Mouse (Mus musculus): ENCODE results near the gene Slc46a2. TPM values are rescaled to one million over a fixed set of nuclear protein-coding genes. Genes with fewer than 3 reads are reported as not detected.

Slc46a2 gene
- polyA plus RNA-seq (2012; ENCODE audit: insufficient read depth, insufficient read length, missing spikeins): not detected in 2 replicates

DNA sequence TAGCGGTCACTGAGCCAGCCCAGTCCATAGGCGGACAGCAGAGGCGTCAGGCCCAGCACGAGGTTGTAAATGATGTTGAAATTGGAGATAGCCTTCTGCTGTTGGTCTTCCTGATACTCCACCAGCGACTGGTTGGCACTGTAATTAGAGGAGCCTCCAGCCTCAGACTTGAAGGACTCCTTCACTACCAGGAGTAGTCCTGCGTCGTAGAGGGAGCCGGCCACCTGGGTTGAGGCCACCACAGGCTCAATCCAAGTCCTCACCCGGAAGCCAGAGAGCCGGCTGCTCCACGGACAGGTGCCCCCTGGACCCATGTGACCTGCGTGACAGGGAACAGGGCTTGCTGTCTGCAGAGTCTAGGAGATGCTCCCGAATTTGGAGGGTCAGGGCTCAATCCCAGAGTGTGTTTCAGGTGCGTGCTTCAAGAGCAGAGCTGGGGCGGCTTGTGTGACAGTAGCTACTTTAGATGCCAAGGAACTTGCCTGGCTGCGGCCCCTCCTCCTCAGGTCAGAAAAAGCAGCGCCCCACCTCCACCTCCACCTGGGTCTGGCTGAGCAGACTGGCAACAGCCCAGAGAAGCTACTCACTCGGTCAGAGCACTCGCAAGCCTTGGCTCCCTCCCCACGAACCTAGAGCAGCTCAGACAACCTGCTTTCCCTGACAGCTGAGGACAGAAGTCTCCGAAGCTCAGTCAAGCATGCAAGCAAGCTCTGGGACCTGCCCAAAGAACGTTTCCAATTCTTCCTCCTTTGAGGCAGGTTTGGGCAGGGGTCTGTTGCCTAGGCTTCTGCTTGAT is at the start of gene Slc46a2:
Gene Slc46a2, minus strand, starts transcription at position 449 of the 796 bp plus-strand sequence.
- H3K4me1 ChIP-seq (ENCODE audit: control insufficient read depth, insufficient read depth, insufficient read length, low read length): no peaks in the 10 kb centered on the region
- H3K27ac ChIP-seq (replicated peaks; ENCODE audit: low read depth, low read length): no peak within 1 kb of the TSS
- no peak within 1 kb of the TSS for H3K4me3 ChIP-seq (ENCODE audit: insufficient read depth, low read depth, low read length)

DNA sequence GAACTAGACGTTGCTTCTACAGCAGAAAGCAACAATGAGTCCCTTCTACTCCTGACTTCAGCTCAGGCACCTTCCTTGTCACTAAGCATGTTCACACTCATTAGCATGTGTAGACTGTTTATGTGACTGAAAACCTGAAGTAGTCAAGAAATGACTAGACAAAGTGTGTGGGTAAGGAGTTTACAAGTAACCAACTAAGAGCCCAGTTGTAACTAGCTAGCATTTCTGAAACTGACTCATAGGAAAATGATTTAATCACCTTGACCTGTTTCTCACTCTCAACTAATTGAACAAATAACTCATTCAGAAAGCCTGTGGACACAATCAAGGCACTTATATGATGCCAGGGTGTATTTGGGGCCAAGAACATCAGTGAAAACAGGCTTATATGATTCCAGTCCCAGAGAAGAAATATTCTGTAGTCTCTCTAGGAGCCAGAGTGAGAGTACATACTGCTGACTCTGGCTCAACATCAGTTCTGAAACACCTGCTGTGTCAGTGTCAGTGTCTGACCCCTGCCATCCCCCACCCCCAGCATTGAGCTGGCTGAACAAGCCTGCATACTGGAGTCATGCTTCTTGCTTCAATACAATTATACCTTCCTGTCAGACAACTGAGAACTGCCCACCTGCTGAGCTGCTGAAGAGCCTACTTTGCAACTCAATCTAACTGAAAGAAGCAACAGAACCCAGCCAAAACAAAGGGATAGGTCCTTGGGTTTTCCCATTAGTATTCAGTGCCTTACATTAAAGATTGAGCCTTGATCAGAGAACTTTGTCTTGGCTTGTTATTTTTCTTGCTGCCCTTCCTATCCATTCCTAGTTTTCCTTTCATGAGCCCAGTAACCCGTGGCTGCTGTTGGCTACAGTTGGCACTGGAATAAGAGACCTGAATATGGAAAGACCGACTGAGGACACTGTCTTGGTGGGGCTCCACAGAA is 48.8 kb upstream of the Slc46a2 start, which contains the start of gene Mup6:
Gene Mup6, plus strand, starts transcription at position 890 of the 940 bp plus-strand sequence.
- no peaks in the 10 kb centered on the region for H3K4me1 ChIP-seq (ENCODE audit: control insufficient read depth, insufficient read depth, insufficient read length, low read length)
- no peak within 1 kb of the TSS for H3K4me3 ChIP-seq (ENCODE audit: insufficient read depth, low read depth, low read length)
- H3K27ac ChIP-seq (replicated peaks; ENCODE audit: low read depth, low read length): no peak within 1 kb of the TSS

DNA sequence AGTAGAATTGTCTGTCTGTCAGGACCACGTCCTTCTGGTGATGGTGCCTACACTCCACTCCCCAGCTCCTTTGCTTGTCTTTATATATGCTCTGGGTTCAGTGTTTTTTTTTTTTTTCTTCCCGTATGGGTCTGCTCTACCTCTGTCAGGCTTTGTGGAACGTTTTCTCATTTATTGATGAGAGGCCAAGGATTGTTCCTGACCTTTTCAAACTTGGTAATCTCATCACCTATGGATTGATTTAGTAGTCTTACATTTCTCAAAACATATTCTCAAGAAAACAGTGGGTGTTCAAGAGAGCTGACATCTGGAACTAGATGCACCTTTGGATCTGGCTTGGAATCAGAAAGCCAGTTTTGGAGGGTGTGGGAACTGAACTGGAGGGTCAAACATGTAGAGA is 45.8 kb upstream of the Slc46a2 start, which contains the start of gene Mup4:
Gene Mup4, minus strand, starts transcription at position 101 of the 400 bp plus-strand sequence.
- H3K27ac ChIP-seq (replicated peaks; ENCODE audit: low read depth, low read length): no peak within 1 kb of the TSS
- no peaks in the 10 kb centered on the region for H3K4me1 ChIP-seq (ENCODE audit: control insufficient read depth, insufficient read depth, insufficient read length, low read length)
- no peak within 1 kb of the TSS for H3K4me3 ChIP-seq (ENCODE audit: insufficient read depth, low read depth, low read length)

DNA sequence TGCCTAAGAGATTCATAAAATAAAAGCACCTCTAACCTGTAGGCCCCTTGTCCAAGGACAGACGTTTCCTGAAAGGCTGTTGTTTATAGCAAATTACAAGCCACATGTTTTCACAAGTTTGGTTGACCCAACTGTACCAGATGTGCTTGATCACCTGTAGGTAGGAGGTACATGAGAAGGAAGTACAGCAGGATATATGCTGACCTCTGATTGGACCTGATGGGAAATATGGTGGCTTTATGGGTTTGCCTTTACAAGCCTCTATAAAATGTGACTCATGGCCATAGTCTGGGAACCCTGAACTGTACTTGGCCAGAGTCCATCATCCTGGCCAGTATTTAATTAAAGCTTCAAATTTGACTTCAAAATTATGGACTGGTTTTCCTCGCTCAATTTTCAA is 22.7 kb upstream of the Slc46a2 start:
- H3K4me3 ChIP-seq (ENCODE audit: insufficient read depth, low read depth, low read length): no peak overlapping the region
- no peaks in the 10 kb centered on the region for H3K4me1 ChIP-seq (ENCODE audit: control insufficient read depth, insufficient read depth, insufficient read length, low read length)
- H3K27ac ChIP-seq (replicated peaks; ENCODE audit: low read depth, low read length): no peak overlapping the region

DNA sequence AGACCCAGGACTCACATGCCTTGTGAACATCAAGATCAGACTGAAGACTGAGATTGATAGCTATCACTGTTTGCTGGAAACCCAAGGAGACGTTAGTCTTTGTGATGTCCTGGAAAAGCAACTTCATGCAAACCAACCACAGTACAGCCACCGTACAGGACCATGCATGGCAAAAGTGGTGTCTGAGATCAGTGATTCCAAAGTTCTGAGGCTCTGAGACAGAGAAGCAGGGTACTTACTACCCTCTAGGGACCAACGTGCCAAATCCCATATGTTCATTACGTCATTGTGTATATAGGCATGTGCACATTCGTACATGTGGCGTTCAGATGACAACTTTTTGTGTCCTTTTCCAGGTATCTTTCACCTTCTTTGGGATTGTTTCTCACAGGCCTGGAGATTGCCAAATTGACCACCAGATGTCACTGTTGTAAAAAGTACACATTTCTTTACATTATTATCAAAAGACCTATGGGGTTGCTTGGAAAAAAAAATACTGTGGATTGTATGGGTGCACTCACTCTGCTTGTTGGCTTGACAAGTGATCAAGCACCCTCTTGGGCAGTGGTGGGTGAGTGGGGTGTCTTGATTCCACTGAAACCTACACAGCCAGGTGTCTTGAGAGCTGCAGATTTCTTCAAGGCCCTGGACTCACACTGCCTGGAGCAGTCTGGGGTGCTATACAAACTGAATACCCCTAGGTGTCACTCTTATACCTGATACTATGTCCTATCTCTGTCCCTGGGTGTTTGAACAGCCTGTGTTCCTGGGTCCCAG is 17.8 kb upstream of the Slc46a2 start:
- no peaks in the 10 kb centered on the region for H3K4me1 ChIP-seq (ENCODE audit: control insufficient read depth, insufficient read depth, insufficient read length, low read length)
- H3K4me3 ChIP-seq (ENCODE audit: insufficient read depth, low read depth, low read length): no peak overlapping the region
- no peak overlapping the region for H3K27ac ChIP-seq (replicated peaks; ENCODE audit: low read depth, low read length)

DNA sequence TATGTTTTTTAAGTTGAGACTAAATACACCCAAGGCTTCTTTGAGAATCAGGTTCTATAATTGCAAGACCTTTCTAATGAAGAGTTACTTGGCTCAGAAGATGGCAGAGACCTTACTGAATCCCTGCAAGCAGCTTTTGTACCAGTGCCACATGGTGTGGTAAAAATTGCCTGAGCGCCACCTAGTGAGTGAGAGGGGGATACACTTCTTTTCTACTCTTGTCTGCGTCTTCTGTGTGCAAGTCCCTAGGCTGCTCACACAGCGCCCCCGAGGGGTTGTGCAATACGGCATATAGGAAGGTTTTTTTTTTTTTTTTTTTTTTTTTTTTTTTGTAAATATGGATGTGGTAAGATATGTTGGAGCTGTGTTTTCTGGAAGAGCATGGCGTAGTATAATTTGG is 13.5 kb upstream of the Slc46a2 start:
- no peak overlapping the region for H3K27ac ChIP-seq (replicated peaks; ENCODE audit: low read depth, low read length)
- no peaks in the 10 kb centered on the region for H3K4me1 ChIP-seq (ENCODE audit: control insufficient read depth, insufficient read depth, insufficient read length, low read length)
- H3K4me3 ChIP-seq (ENCODE audit: insufficient read depth, low read depth, low read length): no peak overlapping the region

DNA sequence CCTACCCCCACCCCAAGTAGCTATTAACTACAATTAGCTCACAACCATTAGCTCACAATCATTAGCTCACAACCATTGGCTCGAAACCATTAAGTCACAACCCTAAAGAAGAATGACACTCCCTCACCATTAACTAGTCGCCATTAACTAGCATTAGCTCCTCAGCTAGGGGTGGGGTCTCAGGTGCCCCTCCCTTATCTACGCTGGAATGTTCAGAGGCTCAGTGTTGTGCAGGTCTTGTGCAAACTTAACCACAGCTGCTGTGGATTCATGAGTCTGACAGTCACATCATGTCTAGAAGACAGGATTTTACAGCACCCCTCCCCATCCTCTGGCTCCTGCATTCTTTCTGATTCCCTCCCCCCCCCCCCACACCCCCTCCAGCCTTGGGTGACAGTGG is 12.8 kb upstream of the Slc46a2 start:
- H3K27ac ChIP-seq (replicated peaks; ENCODE audit: low read depth, low read length): no peak overlapping the region
- H3K4me3 ChIP-seq (ENCODE audit: insufficient read depth, low read depth, low read length): no peak overlapping the region
- no peaks in the 10 kb centered on the region for H3K4me1 ChIP-seq (ENCODE audit: control insufficient read depth, insufficient read depth, insufficient read length, low read length)

DNA sequence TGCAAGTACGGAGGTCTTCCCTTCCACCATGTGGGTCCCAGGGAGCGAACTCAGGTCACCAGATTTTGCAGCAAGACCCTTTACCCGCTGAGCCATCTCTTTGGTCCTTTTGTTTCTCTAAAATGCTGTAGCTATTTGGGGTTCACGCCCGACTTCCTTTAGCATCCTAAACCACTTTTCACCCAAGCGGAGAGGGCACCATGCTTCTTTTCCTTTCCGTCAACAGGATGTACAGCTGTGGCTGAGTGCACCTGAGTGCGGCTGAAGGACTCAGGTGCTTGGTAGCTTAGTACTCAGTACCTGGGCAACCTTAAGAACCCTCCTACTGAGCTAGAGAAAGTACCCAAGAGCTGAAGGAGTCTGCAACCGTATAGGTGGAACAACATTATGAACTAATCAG is 10.2 kb upstream of the Slc46a2 start:
- Histone ChIP-seq H3K4me3 (ENCODE audit: insufficient read depth, low read depth, low read length) (no peak overlapping the region), H3K4me1 (ENCODE audit: control insufficient read depth, insufficient read depth, insufficient read length, low read length) (no peaks in the 10 kb centered on the region)

DNA sequence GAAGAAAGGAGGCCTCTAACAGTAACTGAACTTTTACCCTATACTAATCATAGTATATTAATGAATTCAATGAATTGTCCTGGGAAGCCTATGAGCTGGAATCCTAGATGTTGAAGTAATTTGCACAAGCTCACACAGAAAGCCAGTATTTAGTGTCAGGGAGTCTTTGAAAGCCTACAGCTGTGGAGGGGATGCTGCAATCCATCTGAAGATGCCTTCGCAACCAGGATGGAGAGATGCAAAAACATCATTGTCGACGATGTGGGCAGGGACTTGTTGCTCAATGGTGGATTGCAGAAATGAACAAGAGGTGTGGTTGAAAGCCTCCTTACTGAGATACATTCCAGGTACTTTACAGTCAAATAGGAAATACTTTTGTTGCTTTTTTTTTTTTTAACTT is 3.1 kb upstream of the Slc46a2 start:
- Histone ChIP-seq H3K27ac (replicated peaks; ENCODE audit: low read depth, low read length) (no peak overlapping the region), H3K4me3 (ENCODE audit: insufficient read depth, low read depth, low read length) (no peak overlapping the region), H3K4me1 (ENCODE audit: control insufficient read depth, insufficient read depth, insufficient read length, low read length) (no peaks in the 10 kb centered on the region)

More for the DNA sequence above, 10.2 kb upstream of the Slc46a2 start:
- H3K27ac ChIP-seq (replicated peaks; ENCODE audit: low read depth, low read length): no peak overlapping the region

DNA sequence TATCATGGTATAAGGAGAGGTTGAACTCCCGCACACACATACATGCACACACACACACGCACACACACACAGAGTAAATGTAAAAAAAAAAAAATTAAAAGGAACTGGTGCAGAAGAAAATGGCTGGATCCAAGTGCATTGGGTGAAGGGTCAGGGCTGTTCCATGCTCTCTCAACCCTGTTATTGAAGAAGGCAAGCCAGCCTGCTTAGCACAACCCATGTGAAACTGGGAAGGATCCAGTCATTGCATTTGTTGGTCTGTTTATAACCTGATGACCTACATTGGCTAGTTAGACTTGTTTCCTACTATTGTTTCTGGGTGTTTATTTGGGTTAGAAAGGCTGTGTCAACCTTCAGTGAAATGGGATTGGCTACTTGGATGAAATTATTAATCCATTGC is 6.1 kb downstream of the Slc46a2 start:
- no peak overlapping the region for H3K4me3 ChIP-seq (ENCODE audit: insufficient read depth, low read depth, low read length)

DNA sequence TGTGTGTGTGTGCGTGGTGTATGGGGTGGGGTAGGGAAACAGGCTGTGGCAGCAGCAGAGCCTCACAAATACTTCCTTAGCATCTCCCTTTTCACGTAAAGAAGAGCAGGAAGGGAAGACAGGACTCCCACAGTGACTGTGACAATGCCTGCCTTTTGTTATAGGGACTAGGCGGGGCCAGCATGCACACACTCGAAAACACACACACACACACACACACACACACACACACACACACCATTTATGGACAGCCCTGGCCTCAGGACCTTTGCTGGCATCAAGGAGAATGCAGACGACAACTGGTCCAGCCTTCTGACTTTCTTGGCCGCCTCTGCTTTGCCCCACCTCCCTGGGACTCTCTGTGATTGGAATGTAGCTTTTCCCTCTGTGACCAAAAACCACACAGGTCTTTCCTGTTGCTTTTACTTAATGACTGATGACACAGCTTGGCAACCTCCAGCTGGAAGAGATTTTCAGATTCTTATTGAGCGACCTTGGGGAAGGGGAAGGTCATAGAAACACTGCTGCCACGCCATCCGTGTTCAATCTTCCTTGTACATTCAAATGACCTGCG is 7.1 kb downstream of the Slc46a2 start:
- H3K27ac ChIP-seq (replicated peaks; ENCODE audit: low read depth, low read length): no peak overlapping the region
- peaks cover 9% of the 10 kb centered on the region; the same call in 1 of the 2 replicates for H3K4me1 ChIP-seq (ENCODE audit: control insufficient read depth, insufficient read depth, insufficient read length, low read length)
- H3K4me3 ChIP-seq (ENCODE audit: insufficient read depth, low read depth, low read length): no peak overlapping the region

More for the DNA sequence above, 6.1 kb downstream of the Slc46a2 start:
- H3K27ac ChIP-seq (replicated peaks; ENCODE audit: low read depth, low read length): no peak overlapping the region
- H3K4me1 ChIP-seq (ENCODE audit: control insufficient read depth, insufficient read depth, insufficient read length, low read length): peaks cover 9% of the 10 kb centered on the region; the same call in 1 of the 2 replicates

DNA sequence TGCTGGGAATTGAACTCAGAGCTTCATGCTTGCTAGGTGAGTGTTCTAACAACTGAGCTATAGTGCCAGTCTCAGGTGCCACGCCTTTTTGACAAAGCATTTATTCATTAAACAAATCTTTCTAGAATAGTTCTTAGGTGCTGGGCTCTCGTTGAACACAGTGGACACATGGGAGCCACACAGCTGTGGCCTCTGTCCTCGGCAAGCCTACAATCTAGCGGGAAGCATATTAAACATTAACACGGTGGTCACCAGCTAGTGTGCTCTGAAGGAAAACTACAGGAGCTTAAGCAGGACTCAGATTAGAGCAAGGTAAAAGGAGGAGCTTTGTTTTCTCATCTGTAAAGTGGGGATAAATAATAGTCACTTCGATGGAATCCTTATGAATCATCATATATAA is 7.8 kb downstream of the Slc46a2 start:
- Histone ChIP-seq H3K4me1 (ENCODE audit: control insufficient read depth, insufficient read depth, insufficient read length, low read length) (peaks cover 9% of the 10 kb centered on the region; the same call in 1 of the 2 replicates), H3K27ac (replicated peaks; ENCODE audit: low read depth, low read length) (no peak overlapping the region), H3K4me3 (ENCODE audit: insufficient read depth, low read depth, low read length) (no peak overlapping the region)

DNA sequence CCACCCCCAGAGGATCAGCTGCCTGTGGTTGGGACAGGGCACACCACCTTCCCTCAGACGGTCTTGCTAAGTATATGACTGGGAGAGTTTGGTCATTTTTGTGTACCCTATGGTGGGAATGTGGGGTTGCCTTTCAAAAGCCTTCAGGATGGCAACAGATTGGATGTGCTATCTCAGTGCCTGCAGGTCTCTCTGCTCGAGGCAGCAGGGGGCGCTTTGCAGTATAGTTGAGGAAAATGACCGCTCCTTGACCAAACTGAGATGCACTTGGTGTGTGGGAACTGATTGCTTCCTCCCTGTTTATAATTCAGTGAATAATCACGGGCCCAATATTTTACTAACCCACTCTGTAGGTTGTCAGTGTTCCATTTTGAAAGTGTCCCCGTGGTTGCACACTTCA is 12.3 kb downstream of the Slc46a2 start:
- Histone ChIP-seq H3K4me1 (ENCODE audit: control insufficient read depth, insufficient read depth, insufficient read length, low read length) (no peaks in the 10 kb centered on the region), H3K27ac (replicated peaks; ENCODE audit: low read depth, low read length) (no peak overlapping the region), H3K4me3 (ENCODE audit: insufficient read depth, low read depth, low read length) (no peak overlapping the region)

DNA sequence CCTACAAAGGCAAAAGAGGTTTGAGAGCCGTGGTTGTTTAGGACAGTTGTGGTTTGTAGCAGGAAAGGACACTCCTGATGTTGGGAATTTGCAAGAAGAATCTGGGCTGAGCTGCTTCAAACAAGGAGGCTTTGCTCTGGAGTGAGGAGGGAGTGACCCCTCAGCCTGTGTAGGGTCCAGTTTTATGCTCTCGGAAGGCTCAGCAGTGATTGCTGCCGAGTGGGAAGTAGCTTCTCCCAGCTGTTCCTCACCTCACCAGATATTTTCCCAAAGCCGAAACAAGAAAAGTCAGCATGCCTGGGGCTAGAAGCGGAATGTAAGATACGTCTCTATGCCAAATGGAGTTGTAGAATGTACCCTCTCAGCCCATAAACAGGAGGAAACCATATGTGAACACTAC is 13.0 kb downstream of the Slc46a2 start:
- H3K27ac ChIP-seq (replicated peaks; ENCODE audit: low read depth, low read length): no peak overlapping the region
- H3K4me3 ChIP-seq (ENCODE audit: insufficient read depth, low read depth, low read length): no peak overlapping the region
- H3K4me1 ChIP-seq (ENCODE audit: control insufficient read depth, insufficient read depth, insufficient read length, low read length): no peaks in the 10 kb centered on the region

All from brown adipose tissue, adult 24 weeks (tissue).